Mouse (Mus musculus) natural killer cell, adult 2 months (primary cell): ENCODE measurements around the gene Gm17359.

Experiments
- DNase-seq, 2 experiments: peaks; one replicate each; pipeline ENCODE4 v3.0.0; 2022; ENCODE audit warnings: low spot score in 2 of 2

Gene Gm17359

GRCm38 (mm10) chr3:79336044-79336766, at the start of gene Gm17359:
Gene Gm17359, plus strand, starts transcription at chr3:79336661.
- DNase-seq: peak; percentile 11 to 16

DNA sequence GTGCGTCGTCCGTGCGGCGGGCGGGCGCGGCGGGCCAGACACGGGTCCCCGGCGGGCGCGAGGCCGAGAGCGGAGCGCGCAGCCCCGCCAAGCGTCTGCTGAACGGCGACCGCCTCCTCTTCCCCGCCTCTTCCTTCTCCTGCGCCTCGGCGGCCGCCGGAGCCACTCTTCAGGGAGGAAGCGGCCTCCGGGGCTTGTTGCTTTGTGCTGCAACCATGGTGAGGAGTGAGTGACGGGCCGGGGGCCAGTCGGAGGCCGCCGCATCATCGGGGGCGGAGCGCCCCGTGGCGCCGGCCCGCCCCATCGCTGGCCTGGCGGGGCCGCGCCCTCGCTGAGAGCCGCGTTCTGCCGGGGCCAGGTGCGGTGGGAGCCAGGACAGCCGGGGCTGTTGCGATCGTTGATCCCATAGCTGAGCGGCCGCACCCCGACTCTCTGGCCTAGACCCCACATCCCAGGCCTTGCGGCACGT, 49.3 kb upstream of the Gm17359 start:
- DNase-seq: peak; percentile 85 to 90

GRCm38 (mm10) chr3:79287699-79288458, 48.6 kb upstream of the Gm17359 start:
- DNase-seq: no peak

DNA sequence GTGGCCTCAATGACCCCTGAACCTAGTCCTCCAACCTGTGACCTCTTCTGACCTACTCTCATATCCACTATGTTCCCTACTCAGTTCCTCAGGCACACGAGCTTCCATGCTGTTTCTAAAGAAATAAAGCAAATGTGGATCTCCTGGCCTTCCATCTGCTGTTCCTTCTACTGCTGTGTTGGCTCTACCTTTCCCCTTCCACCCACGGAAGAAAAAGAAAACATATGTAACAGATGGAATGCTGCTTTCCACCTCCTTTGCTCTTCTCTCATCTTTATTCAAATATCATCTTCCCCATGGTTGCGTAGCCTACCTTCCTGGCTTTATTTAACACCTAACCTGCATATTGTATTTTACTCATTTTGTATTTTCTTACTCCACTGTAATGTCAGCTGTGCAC, 47.4 kb upstream of the Gm17359 start:
- no peak for DNase-seq

GRCm38 (mm10) chr3:79293023-79293422, 43.4 kb upstream of the Gm17359 start:
- no peak for DNase-seq

GRCm38 (mm10) chr3:79294701-79295100, 41.8 kb upstream of the Gm17359 start:
- DNase-seq: no peak

DNA sequence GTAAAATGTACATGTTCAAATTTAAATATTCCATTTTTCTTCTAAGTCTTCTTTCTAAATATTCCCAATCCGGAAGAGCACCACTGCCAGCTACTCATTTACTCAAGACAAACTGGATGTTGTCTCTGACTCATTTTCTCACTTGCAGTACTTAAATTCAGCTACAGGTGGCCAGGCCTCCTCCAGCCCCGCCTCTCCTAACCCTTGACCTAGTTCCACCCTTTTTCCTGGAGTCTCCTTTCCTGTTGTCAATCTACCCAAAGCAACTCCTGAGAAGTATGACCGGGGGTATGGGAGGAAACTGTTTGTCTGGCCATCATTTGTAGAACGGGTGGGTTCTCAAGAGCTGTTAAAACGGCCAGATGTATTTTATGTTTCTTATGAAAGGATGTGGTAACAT, 40.4 kb upstream of the Gm17359 start:
- no peak for DNase-seq

GRCm38 (mm10) chr3:79296586-79296985, 39.9 kb upstream of the Gm17359 start:
- no peak for DNase-seq

DNA sequence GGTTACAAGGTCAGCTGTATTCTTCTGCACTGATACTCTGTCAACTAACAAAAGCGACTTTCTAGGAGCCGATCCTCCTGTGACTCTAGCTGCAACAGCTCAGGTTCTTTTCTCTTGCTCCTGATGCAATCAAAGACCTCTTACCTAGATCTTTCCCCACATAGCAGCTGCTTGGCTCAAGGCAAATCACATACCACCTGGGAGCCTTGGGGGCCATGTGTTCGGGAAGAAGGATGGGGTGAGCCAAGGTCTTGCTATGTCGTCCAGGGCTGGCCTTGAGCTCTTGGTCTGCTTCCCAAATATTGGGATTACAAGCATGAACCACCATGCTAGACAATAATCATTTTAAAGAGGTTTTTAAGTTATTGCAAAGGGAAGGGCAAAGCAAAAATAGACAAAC, 39.2 kb upstream of the Gm17359 start:
- no peak for DNase-seq

DNA sequence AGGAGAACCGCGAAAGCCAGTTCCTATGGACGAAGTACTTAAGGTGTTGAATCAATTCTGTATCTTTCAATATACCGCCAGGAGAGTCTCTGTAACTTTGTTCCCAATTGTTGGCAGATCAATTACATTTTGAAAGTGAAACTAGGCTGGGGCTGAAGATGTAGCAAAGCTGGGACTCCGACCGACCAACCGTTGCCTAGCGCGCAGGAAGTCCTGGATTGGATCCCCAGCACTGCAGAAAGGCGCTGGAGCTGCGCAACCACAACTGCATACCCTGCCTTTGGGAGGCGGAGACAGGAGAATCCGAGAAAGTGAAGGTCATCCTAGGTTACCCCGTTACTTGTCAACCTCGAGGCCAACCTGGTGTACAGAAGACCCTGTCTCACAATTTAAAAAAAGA, 37.1 kb upstream of the Gm17359 start:
- DNase-seq: no peak

- DNase-seq: no peak
Observed at GRCm38 (mm10) chr3:79308605-79309004, 27.9 kb upstream of the Gm17359 start.

DNA sequence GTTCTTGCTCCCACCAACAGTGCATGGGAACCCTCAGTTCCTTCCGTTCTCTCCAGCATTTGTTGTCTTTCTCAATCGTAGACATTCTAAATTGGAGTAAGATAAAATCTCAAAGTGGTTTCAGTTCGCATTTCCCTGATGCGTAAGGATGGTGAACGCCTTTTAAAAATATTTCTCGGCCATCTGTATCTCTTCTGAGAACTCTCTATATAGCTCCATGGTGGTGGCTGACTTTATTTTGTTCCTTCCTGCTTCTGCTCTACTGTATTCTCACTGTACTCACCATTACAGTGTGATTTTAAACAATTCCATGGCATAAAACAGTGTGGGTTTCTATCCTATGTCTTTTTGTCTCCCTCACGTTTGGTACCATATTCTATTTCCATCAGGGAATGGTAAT, 26.3 kb upstream of the Gm17359 start:
- DNase-seq: no peak

DNA sequence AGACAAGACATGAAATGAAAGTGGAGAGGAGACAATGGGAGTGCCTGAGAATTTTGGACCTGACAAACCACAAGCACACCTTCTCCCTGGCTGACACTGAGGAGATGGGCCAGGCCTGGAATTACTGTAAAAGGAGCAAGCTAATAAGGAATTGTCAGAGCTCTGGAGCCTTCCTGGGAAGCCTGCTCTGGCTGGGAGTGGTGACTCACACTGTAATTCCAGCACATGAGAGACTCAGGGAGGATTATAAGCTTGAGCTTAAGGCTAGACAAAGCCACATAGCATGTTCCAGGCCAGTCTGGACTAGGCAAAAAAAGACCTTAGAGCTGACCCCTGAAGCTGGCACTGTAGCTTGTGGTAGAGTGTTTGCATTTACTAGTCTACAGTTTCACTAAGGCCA, 24.6 kb upstream of the Gm17359 start:
- no peak for DNase-seq

DNA sequence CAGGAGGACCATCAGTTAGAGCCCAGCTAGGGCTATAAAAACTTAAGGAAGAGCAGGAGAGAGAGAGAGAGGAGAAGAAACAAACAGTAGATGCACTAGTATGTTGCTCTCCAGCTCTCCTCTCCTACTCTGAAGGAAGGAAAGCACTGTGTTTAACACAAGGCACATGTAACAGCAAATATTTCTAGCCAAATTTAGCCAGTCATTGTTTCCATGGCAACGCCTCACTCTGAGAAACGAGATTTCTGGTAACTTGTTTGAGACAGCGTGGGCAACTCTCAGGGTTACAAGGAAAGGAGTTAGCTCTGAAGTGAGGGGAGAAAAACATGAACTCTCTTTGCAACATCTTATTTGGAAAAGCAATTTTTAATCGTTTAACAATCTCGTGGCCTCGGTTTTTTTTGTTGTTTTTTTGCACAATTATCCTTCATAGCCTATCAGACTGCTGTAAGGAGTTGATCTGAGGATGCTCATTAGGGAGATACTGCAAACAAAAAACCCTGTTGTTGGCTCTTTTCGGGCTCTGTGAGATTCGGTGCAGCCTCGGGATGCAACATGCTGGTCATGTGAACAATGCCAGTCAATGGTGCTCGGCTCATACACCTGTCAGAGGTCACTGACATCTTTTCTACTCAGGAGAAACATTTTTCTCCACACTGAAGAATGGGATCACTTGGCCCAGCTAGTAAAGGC, 22.3 kb upstream of the Gm17359 start:
- no peak for DNase-seq

GRCm38 (mm10) chr3:79324697-79325526, 11.5 kb upstream of the Gm17359 start:
- no peak for DNase-seq

DNA sequence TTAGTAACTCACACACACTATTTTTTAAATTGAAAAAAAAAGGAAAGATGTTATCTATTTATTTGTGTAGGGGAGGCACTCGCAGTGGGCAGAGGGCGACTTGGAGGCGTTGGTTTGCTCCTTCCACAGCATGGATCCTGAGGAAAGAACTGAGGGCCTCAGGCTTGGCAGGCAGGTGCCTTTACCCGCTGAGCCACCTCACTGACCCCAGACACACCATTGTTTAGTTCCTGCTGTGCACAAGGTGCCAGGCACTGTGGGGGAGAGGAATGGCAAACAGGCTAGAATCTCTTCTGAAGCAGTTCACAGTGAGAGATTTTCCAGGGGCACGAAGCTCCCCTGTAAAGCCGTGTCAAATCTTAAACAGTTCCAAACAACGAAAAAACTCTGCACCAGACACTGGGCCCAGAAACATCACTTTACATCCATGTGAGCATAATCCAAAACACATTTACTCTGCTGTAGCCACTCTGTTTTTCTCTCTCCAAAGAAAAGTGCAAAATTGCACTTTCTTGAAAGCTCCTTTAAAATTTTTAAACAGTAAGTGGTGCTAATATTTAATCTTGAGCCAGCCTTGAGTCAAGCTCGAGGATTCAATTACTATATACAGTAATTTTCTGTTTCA, 6.7 kb upstream of the Gm17359 start:
- DNase-seq: no peak

DNA sequence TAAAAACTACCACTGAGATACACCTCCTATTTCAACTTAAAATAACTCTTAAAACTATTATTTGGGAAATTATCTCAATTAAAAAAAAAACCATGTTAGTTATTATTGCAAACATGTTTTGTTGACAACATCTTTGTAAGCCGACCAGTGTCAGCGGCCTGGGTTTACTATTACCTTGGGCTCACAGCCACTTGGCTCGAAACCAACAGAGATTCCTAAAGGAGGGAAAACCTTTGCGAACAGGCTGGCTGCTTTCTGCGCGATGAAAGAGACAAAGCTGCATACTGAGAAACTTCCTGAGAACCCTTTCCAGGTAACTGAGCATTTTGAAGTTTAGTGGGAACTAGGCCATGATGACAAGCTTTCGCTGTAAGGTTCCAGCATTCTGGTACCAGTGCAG, 3.4 kb upstream of the Gm17359 start:
- DNase-seq: no peak

DNA sequence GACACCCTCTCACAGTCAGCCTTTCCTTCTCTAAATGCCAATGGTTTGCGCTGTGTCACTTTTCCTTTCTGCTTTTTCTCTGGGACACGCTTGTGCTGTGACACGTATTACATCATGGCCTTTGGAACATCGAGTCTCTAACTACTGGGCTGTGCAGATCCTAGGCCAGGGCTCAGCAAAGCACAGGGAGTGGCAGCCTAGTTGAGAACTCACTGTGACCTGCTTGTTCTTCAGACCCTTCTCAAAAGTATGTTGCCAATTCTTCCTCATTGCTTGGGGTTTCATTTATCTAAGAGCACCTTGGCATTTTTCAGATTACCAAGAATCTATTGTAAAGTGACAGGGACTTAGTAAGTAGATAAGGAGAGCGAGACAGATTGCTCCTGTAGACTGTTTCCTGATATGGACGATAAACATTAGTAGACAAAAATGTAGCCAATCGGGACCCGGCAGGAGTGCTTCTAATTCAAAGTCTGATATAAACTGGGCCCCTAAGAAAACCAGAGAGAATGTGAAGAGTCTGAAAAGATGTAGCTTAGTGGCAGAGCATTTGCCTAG, 2.7 kb upstream of the Gm17359 start:
- DNase-seq: no peak

- no peak for DNase-seq
Observed at GRCm38 (mm10) chr3:79340737-79341136, 4.3 kb downstream of the Gm17359 start.

DNA sequence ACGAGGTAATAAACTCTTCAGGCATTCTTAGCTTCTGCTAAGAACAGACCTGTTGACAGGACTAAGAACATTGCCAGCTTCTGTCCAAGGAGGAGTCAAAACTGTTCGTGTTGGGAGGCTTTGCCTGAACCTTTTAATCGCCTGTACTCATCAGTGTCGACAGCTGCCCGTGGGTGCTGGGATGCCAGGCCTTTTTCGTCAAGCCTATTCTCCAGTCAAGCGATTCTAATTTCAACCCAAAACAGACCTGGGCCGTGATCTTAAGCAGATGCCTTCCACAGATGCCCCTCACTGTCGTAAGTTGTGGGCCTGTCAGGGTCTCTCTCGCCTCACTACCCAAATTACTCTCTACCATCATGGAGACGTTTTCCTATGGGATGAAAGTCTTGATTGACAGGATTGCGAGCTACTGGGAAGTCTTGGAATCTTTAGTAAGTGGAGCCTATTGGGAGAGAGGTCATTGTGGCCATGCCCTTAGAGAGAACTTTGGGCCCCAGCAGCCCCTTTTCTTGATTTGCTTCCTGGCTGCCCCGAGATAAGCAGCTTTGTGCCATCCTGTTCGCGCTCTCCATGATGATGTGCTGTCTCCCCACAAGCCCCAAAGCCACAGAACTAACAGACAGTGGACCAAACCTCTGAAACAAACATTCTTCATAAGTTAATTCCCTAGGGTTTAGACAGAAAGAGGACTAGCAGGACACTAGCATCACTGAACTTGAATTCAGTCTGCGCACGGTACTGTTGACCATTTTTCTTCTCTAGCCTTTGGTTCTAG, 6.7 kb downstream of the Gm17359 start:
- no peak for DNase-seq
